22 mouse cellular contexts compared by ENCODE assay signal in the genomic region with DNA sequence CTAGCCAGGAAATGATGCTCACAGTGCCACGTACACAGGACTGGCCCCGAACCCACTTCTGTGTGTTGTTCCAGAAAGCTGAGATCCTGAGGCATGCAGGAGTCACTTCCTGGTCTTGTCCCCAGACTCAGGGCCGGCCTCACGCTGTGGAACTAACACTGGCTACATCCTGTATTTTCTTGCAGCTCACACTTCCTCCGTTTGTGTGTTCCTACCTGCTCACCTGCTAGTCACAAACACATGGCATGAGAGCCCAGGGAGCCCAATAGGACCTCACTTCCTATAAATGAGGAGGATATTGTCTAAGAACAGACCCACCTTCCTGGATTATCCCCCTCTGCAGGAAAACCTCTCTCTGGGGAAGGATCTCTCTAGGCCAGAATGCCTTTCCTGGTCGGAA. TPM values are rescaled to one million over a fixed set of nuclear protein-coding genes. Genes with fewer than 3 reads are reported as not detected.
DNase-seq lines count a peak whose midpoint lies in the region; ATAC-seq and TF ChIP-seq lines count a peak whose summit lies in the region.
"Had no signal": no experiment of that assay in that cellular context is flagged by ENCODE, and none has a peak within 500 bp of the region (broad histone marks: within the 10 kb centered on the region; RNA-seq: fewer than 3 reads in every experiment).

No protein-coding gene starts in this region.

- H3K9ac ChIP-seq in heart, postnatal 0 days (replicated peaks; ENCODE audit: low read depth, low read length): no peak overlapping the region
- H3K9ac ChIP-seq: embryonic facial prominence, embryonic 13.5 days; forebrain, embryonic 15.5 days; kidney, embryonic 15.5 days; limb, embryonic 15.5 days; liver, embryonic 14.5 days; lung, embryonic 15.5 days; neural tube, embryonic 12.5 days had no signal

- H3K27ac ChIP-seq in heart, embryonic 10.5 days: no peak overlapping the region
- H3K27ac ChIP-seq in heart, postnatal 0 days (ENCODE audit: low read depth): peak overlapping the region; percentile 17; the same call in 1 of the 2 replicates
- peak overlapping the region; percentile 76 for H3K27ac ChIP-seq in layer of hippocampus, adult 2 months
- H3K27ac ChIP-seq: embryonic facial prominence, embryonic 13.5 days; forebrain, embryonic 15.5 days; kidney, embryonic 15.5 days; limb, embryonic 15.5 days; liver, embryonic 14.5 days; lung, embryonic 15.5 days; neural tube, embryonic 12.5 days had no signal

- no peak for TF ChIP-seq CTCF in heart, postnatal 0 days (IDR thresholded peaks at IDR 0.05; ENCODE audit: low read depth)
- no peak for TF ChIP-seq CTCF in layer of hippocampus, adult 2 months (conservative IDR thresholded peaks at IDR 0.05)

- no peak overlapping the region for H3K4me3 ChIP-seq in heart, embryonic 10.5 days
- no peak overlapping the region for H3K4me3 ChIP-seq in heart, postnatal 0 days (ENCODE audit: low read depth, low read length)
- H3K4me3 ChIP-seq in layer of hippocampus, adult 2 months: no peak overlapping the region
- H3K4me3 ChIP-seq: embryonic facial prominence, embryonic 13.5 days; forebrain, embryonic 15.5 days; kidney, embryonic 15.5 days; limb, embryonic 15.5 days; lung, embryonic 15.5 days; neural tube, embryonic 12.5 days had no signal

- no peak overlapping the region for H3K4me2 ChIP-seq in heart, postnatal 0 days (ENCODE audit: low read depth, low read length)
- H3K4me2 ChIP-seq: embryonic facial prominence, embryonic 13.5 days; forebrain, embryonic 15.5 days; kidney, embryonic 15.5 days; limb, embryonic 15.5 days; lung, embryonic 15.5 days; neural tube, embryonic 12.5 days had no signal

- no peak for TF ChIP-seq EP300 in heart, postnatal 0 days (IDR thresholded peaks at IDR 0.05; ENCODE audit: low read depth)

- no peaks in the 10 kb centered on the region for H3K36me3 ChIP-seq in heart, embryonic 10.5 days
- no peaks in the 10 kb centered on the region for H3K36me3 ChIP-seq in heart, postnatal 0 days (replicated peaks; ENCODE audit: control insufficient read depth, insufficient read depth, low read length)
- H3K36me3 ChIP-seq: lung, embryonic 15.5 days had no signal

- no peaks in the 10 kb centered on the region for H3K9me3 ChIP-seq in heart, embryonic 10.5 days
- H3K9me3 ChIP-seq in heart, postnatal 0 days (replicated peaks; ENCODE audit: control insufficient read depth, low read length): peaks cover 3% of the 10 kb centered on the region; the same call in 1 of the 2 replicates
- H3K9me3 ChIP-seq: forebrain, embryonic 15.5 days; kidney, embryonic 15.5 days; limb, embryonic 15.5 days; lung, embryonic 15.5 days; neural tube, embryonic 12.5 days had no signal

- no peaks in the 10 kb centered on the region for H3K27me3 ChIP-seq in heart, embryonic 10.5 days (ENCODE audit: insufficient read depth, poor library complexity, severe bottlenecking)
- no peaks in the 10 kb centered on the region for H3K27me3 ChIP-seq in heart, postnatal 0 days (ENCODE audit: control insufficient read depth, insufficient read depth, low read length)
- H3K27me3 ChIP-seq: embryonic facial prominence, embryonic 13.5 days; forebrain, embryonic 15.5 days; kidney, embryonic 15.5 days; limb, embryonic 15.5 days; lung, embryonic 15.5 days; neural tube, embryonic 12.5 days had no signal

- 54% methylated on average over 6 of the region's 6 CpGs for WGBS in heart, embryonic 10.5 days
- WGBS in heart, postnatal 0 days: 40% methylated on average over 6 of the region's 6 CpGs

- ATAC-seq in heart, postnatal 0 days (ENCODE audit: insufficient read depth, low read depth): peak; percentile 55
- ATAC-seq: forebrain, embryonic 15.5 days had no signal

- no peaks in the 10 kb centered on the region for H3K4me1 ChIP-seq in heart, embryonic 10.5 days
- H3K4me1 ChIP-seq in heart, postnatal 0 days (ENCODE audit: control insufficient read depth, insufficient read depth): no peaks in the 10 kb centered on the region
- H3K4me1 ChIP-seq: embryonic facial prominence, embryonic 13.5 days; forebrain, embryonic 15.5 days; kidney, embryonic 15.5 days; limb, embryonic 15.5 days; lung, embryonic 15.5 days; neural tube, embryonic 12.5 days had no signal

- peak; percentile 92 for DNase-seq in heart, adult 11 months
- DNase-seq in heart, embryonic 10.5 days (ENCODE audit: low spot score): no peak
- no peak for DNase-seq in heart, postnatal 0 days (ENCODE audit: low spot score)
- DNase-seq in heart, adult 9 months (ENCODE audit: low spot score in 2 of 2): no peak
- no peak for DNase-seq in layer of hippocampus, adult 2 months (ENCODE audit: low spot score in 2 of 2)
- DNase-seq in layer of hippocampus, postnatal 25 days (ENCODE audit: extremely low spot score in 1 of 2, low spot score in 1 of 2): no peak
- DNase-seq in MN1 (ENCODE audit: low spot score): no peak
- DNase-seq: adrenal gland, adult 8-10 months; cerebellum, adult 2 months; cerebellum, postnatal 25 days; kidney, adult 11 months; left cerebral cortex, postnatal 4 days; lung, postnatal 4 days; midbrain, embryonic 14.5 days; right cerebral cortex, postnatal 14 days had no signal

RNA-seq across cellular contexts. Expression of a gene that starts 18.5 kb away (rescaled TPM):
- 0.84 and 2.0 TPM in 2 replicates for polyA plus RNA-seq in heart, embryonic 10.5 days (2016; fragmentation: Nextera tagmentation; extraction: Ambion mirVana)
- total RNA-seq in heart, postnatal 0 days (2014; rRNA removed; ENCODE audit: low replicate concordance): 1.5 and 2.3 TPM in 2 replicates
- polyA plus RNA-seq in heart, postnatal 0 days (2015; fragmentation: Nextera tagmentation; extraction: Ambion mirVana): 1.5 and 1.7 TPM in 2 replicates
- 100 to 1,000 TPM; 295 to 314 TPM for total RNA-seq in layer of hippocampus, adult 2 months (2021)
- 100 to 1,000 TPM; 268 to 280 TPM for total RNA-seq in layer of hippocampus, postnatal 25 days (2021)

Comparison
In these comparisons a context has a peak if more than half of its experiments do, and no peak if none do; other contexts are left out.
1. RNA of a gene that starts 18.5 kb away (total RNA-seq): 295 to 314 TPM in layer of hippocampus, adult 2 months and 268 to 280 TPM in layer of hippocampus, postnatal 25 days; 1.5 to 2.3 TPM in heart, postnatal 0 days; every median in the first group is over 10 times any median in the second.